Mouse (Mus musculus): Measurements from ENCODE around the gene Gm20604.

Gm20604 gene

GRCm38 (mm10) chr12:102758403-102758756, at the start of gene Gm20604:
Gene Gm20604 (minus strand): TSS chr12:102758672.
- DNase-seq (ENCODE audit: low spot score in 2 of 2) = no peak

- no peak for DNase-seq (ENCODE audit: low spot score in 2 of 2)
Observed at GRCm38 (mm10) chr12:102799528-102799927, 41.1 kb upstream of the Gm20604 start.

GRCm38 (mm10) chr12:102787927-102788326, 29.5 kb upstream of the Gm20604 start:
- DNase-seq (ENCODE audit: low spot score in 2 of 2) = no peak

- no peak for DNase-seq (ENCODE audit: low spot score in 2 of 2)
Observed at GRCm38 (mm10) chr12:102785593-102785985, 27.1 kb upstream of the Gm20604 start.

GRCm38 (mm10) chr12:102784899-102785592, 26.6 kb upstream of the Gm20604 start:
- DNase-seq (ENCODE audit: low spot score in 2 of 2) = no peak

- no peak for DNase-seq (ENCODE audit: low spot score in 2 of 2)
Observed at GRCm38 (mm10) chr12:102782841-102783240, 24.4 kb upstream of the Gm20604 start.

GRCm38 (mm10) chr12:102779452-102779851, 21.0 kb upstream of the Gm20604 start:
- no peak for DNase-seq (ENCODE audit: low spot score in 2 of 2)

- no peak for DNase-seq (ENCODE audit: low spot score in 2 of 2)
Observed at GRCm38 (mm10) chr12:102778151-102778550, 19.7 kb upstream of the Gm20604 start.

- DNase-seq (ENCODE audit: low spot score in 2 of 2) = no peak
Observed at GRCm38 (mm10) chr12:102776035-102776434, 17.6 kb upstream of the Gm20604 start.

GRCm38 (mm10) chr12:102772676-102773075, 14.2 kb upstream of the Gm20604 start:
- DNase-seq (ENCODE audit: low spot score in 2 of 2) = no peak

- DNase-seq (ENCODE audit: low spot score in 2 of 2) = no peak
Observed at GRCm38 (mm10) chr12:102771601-102772000, 13.1 kb upstream of the Gm20604 start.

- no peak for DNase-seq (ENCODE audit: low spot score in 2 of 2)
Observed at GRCm38 (mm10) chr12:102769000-102769399, 10.5 kb upstream of the Gm20604 start.

- DNase-seq (ENCODE audit: low spot score in 2 of 2) = no peak
Observed at GRCm38 (mm10) chr12:102763696-102764095, 5.2 kb upstream of the Gm20604 start.

- DNase-seq (ENCODE audit: low spot score in 2 of 2) = no peak
Observed at GRCm38 (mm10) chr12:102761668-102762067, 3.2 kb upstream of the Gm20604 start.

- no peak for DNase-seq (ENCODE audit: low spot score in 2 of 2)
Observed at GRCm38 (mm10) chr12:102758936-102759335, 464 bp upstream of the Gm20604 start.

- DNase-seq (ENCODE audit: low spot score in 2 of 2) = peak; percentile 84 to 94
Observed at GRCm38 (mm10) chr12:102757689-102758402, 626 bp downstream of the Gm20604 start, which contains the start of the genes Gm28051, Gon7 and Ubr7. Gene Gm28051 (minus strand): TSS chr12:102757765. Gene Gon7 (minus strand): TSS chr12:102757803. Gene Ubr7 (plus strand): TSS chr12:102757967.

- no peak for DNase-seq (ENCODE audit: low spot score in 2 of 2)
Observed at GRCm38 (mm10) chr12:102757055-102757688, 1.3 kb downstream of the Gm20604 start.

- no peak for DNase-seq (ENCODE audit: low spot score in 2 of 2)
Observed at GRCm38 (mm10) chr12:102756304-102756703, 2.2 kb downstream of the Gm20604 start.

GRCm38 (mm10) chr12:102748256-102748655, 10.2 kb downstream of the Gm20604 start:
- no peak for DNase-seq (ENCODE audit: low spot score in 2 of 2)

GRCm38 (mm10) chr12:102744839-102745238, 13.6 kb downstream of the Gm20604 start:
- DNase-seq (ENCODE audit: low spot score in 2 of 2) = no peak

GRCm38 (mm10) chr12:102743589-102744574, 14.6 kb downstream of the Gm20604 start, which contains the start of the genes Moap1 and Tmem251:
Gene Moap1 (minus strand): TSS chr12:102743661.
Gene Tmem251 (plus strand): TSS chr12:102743762.
- DNase-seq (ENCODE audit: low spot score in 2 of 2) = peak; percentile 75 to 83
